Mouse (Mus musculus): Measurements from ENCODE around the gene Rasa2.
"Not testable (repeated sequence)": the region's sequence is repeated elsewhere in the genome, so short reads cannot be mapped to it uniquely, and the experiment has no call there.

The Rasa2 gene

DNA sequence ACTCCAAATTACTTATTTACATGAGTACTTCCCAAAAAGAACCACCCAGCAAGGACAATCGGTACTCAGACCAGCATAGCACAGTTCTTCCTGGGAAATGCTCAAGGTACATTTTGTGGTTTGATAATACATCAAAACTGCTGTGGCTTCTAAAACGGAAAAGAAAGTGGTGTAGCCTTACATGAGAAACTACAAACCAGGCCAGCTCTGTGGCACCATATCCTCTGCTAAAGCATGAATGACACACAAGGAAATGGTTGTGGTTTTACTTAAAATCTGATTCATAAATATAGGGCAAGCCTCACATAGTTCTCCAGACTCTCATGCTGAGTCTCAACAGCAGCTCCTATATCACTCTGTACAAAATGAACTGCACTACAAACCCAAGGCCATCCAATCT is 48.3 kb downstream of the Rasa2 start:
- DNase-seq (ENCODE audit: low spot score): no peak

DNA sequence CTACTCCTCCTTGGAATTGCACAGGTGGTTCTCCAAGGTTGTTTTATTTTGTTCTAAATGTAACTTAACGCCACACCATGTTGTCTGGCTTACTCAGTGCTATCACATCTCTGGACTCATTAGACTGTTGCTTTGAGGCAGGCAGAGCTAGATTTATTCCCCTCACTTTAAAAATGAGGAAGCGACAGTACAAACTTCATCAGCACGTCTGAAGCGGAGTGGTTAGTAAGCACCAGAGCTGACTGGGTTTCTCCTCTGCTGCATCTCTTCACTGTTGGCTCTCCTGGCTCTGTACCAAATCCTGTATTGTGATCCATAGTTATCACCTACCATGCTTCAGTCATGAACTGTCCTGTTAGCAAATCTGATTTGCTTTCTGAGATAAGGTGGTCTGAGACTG is 53.2 kb downstream of the Rasa2 start:
- DNase-seq (ENCODE audit: low spot score): no peak

DNA sequence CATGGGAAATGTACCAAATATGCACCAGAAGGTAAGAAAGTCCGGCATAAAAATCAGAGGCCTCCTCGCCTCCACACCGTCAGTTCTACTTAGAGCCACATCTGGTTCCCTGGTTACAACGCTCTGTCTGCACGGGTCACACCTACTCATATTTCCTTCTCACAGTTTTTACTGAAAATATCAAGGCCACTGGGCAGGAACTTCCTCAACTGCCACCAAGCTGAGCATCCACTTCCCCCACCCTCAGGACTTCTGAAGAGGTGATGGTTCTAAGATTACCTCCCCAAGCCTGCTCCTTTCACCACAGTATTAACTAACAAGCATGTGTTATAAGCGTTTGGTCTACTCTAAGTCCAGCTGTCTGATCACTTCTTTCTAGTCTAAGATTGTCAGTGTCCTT is 53.7 kb downstream of the Rasa2 start:
- DNase-seq (ENCODE audit: low spot score): no peak

DNA sequence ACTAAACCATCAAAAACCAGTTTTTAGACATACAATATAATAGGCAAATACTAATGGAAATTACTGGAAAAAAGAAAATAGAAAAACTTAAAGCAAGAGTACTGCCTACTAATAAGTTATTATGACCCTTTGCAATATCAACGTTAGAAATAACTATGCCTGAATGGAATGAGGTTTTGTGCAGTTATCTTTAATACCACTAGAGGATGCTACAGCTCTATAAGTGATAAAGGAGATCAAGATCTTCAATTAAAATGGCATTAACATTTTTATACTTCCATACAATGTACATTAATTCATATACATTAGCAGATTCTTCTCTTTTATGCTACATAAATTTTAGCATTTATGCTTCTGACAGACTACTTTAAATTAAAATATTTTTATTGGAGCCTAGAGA is 58.2 kb downstream of the Rasa2 start:
- no peak for DNase-seq (ENCODE audit: low spot score)

DNA sequence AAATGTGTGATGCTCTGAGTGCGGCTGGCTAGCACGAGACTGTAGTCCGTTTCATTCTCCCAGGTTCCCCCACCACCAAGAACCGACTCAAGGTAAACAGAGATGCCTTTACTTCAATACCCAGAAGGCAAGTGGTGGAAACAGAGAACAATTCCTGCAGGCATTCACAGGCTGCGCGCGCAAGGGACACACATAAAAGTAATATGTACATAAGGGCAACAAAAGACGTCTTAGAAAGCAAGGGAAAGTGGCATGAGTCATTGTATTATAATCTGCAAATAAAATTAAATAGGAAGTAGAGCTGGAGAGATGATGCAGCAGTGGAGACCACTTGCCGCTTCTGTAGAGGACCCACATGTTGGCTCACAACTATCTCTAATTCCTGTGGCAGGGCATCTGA is 58.7 kb downstream of the Rasa2 start:
- DNase-seq (ENCODE audit: low spot score): no peak

DNA sequence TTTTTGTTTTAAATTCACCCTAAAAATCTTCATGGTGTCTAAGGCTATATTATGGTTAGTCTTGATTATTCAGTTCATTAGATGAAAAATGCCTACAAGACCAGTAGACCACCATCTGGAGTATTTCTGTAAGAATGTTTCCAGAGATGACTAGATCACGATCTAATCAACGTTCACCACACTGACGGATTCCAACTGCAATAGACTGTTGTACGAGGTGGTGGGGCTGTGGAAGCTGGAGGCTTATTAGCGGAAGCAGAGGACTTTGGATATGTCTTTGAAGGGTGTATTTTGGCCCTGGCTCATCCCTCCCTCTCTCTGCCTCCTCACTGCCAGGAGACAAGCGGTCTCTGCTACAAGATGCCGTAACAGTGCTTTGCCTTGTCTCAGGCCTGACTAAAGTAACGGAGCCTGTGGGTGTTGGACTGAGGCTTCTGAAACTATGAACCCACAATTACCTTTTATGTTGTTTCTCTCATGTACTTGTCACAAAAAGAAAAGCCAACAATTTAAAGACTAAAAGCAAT is 64.9 kb downstream of the Rasa2 start:
- DNase-seq (ENCODE audit: low spot score): no peak

DNA sequence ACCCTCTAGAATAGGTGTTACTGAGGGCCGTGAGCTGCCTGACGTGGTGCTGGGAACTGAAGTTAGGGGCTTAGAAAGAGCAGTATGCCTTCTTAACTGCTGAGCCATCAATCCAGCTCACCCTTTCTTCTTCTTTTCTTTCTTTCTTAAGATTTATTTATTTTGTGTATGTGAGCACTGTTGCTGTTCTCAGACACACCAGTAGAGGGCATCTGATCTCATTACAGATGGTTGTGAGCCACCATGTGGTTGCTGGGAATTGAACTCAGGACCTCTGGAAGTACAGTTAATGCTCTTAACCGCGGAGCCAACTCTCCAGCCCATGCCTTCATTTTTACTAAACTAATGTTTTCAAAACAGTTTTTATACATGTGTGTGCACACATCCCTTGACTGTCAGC is 67.9 kb downstream of the Rasa2 start:
- DNase-seq (ENCODE audit: low spot score): no peak

DNA sequence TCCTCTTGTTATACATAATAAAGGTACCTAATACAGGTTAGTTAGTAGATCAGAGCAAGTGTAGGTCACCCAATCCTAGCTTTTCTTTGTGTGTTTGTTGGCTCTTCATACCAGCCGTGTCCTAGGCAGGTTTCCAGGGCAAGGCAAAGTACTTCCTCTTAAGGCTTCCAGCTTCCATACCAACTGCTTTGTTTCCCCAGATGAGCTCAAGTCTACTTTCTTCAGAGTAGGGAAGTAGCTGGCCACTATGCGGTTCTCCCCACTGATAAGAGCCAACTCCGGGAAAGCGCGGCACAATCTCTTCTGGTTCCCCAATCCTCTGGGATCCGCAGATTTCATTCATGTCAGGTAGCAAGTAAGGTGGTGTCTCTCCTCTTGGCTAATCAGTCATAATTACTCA is 72.3 kb downstream of the Rasa2 start:
- DNase-seq (ENCODE audit: low spot score): no peak

DNA sequence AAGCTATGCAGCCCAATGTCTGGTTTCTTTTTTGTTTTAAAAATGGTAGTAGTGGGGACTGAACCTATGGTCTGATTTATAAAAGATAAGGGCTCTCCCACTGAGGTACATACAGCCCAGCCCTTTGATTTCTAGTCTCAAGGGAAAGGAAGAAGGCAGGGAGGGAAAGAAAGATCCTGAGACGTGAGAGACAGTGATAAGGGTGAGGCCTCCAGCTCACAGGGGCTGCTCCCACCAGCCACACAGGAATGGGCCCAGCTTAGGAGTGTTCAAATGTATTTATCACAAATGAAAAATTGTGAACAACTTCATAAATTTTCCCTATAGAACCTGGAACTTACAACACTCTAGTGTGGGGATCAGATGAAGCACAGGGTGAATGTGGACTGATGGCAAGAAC is 72.8 kb downstream of the Rasa2 start:
- no peak for DNase-seq (ENCODE audit: low spot score)

DNA sequence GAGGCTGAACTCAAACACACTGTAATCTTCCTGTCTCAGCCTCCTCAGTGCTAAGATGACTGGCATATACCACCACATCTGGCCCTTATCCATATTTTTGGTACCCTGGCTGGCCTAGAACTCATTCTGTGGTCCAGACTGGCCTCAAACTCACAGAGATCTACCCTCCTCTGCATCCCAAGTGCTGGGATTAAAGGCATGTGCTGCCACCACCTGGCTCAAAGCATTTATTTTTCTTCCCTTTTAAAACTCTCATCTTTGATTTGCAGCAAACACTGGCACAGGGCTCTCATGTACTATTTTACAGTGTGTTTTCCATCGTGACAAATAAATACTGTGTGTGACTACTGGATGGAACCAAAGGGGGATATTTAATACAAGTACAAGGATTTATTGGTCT is 77.3 kb downstream of the Rasa2 start:
- no peak for DNase-seq (ENCODE audit: low spot score)

DNA sequence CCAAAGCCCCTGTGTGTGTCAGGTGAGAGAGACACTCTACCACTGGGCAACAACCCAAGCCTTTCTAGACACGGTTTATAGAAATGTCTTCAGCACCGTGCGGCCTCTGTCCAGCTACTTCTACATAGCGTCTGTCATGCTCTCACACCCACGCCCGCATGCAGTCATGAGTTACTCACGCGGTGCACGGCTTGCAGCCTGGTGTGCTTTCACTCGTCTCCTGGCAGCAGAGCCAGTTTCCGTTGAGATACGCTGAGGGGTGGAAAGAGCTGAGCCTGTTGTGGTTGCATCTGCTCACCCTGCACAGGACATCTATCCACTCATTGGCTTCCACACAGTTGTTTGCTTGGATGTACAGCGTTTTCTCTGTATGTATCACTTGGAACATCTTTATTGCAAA is 86.0 kb downstream of the Rasa2 start:
- no peak for DNase-seq (ENCODE audit: low spot score)

DNA sequence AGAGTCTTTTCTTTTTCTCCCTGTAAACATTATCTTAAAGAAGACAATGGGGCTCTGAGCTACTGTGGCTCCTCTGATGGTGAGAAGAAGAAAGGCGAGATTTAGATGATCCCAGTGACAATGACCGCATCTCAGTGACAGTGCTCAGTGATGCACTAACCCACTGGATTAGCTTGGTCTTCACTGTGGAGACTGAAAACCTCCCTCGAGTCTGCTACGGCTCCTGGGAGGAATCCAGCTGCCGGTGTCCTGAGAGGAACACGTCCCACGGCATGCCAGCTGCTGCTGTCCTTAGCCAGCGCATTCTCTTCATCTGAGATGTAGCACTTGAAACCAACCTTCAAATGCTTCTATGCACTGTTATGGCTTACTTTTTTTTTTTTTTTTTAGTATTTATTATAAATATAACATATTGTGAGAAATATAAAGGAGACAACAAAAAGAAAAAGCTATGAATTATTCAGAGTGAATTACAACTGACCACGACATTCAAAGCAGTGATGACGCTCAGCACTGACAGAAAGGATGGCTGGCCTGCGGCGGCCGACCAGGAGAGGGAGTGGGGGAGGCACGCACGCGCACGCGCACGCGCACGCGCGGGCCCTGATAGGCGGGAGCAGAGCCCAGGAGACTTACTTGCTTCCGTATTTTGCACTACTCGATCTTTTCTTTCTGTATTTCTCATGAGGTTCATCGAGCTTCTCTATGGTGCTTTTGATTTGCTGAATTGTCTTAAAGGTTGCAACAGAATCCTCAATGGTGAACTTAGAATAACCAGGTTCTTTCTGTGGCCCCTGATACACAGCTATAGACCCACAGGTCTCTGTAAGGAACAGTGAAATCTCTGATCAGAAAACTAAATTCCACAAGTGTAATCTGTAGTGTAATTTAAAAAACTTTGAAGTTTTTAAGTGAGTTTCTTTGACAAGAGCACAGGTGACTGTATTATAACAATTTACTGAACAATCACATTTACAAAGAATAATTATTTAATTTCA is 87.5 kb downstream of the Rasa2 start:
- peak; percentile 85 for DNase-seq (ENCODE audit: low spot score)

DNA sequence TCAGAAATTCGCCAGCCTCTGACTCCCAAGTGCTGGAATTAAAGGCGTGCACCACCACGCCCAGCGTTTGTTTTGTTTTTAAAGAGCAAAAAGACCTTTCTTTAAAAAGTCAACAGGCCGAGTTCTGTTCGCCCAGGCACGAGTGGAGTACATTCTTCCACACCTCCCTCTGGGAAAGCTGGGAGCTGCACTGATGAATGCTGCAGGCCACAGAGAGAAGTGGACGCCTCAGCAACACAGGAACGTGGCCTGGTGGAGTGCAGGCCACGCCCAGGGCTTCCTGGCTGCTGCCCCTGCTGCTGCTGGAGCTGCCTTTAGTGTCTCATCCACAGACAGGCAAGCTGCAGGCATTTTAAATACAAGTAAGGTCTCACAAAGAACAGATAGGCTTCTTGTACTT is 92.5 kb downstream of the Rasa2 start:
- no peak for DNase-seq (ENCODE audit: low spot score)

DNA sequence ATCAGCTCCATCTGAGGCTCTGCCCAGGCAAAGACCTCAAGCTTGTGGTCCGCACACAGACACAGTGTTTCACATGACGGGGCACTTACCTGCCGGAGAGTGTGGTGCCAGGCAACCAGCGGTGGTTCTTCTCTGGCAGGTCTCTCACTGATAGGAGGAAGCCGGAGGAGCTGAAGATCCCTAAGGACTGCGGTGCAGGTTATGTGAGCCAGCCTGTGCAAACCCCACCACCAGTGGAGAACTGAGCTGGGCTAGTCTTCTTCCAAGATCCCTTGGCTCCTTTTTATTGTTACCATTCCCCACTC is 93.8 kb downstream of the Rasa2 start:
- no peak for DNase-seq (ENCODE audit: low spot score)

DNA sequence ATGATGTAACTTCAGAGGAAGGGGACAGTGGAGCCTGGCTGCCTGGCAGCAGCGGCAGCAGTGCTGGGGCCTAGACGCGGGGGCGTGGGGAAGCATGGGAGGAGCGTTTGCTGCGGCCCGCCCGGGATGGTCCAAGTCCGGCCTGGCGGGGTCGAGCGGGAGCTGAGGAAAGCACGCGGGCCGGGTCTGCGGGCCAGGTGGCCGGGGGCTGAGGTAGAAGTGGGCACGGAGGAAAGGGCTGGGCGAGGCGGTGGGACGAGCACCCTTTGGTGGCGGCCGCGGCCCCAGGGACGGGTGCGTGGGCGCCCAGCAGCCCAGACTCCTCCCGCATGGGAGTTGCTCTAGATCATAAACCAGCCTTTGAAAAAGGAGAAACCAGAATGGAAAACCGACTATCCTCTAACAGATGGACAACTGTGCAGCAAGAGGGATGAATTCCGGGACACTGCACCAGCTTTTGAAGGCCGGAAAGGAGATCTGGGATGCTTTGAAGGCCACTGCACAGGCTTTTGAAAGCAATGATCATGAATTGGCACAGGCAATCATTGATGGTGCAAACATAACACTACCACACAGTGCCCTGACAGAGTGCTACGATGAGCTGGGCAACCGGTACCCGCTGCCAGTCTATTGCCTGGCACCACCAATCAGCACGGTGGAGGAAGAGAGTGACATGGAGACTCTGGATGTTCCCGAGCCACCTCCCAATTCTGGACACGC is 94.4 kb downstream of the Rasa2 start:
- DNase-seq (ENCODE audit: low spot score): peak; percentile 78

DNA sequence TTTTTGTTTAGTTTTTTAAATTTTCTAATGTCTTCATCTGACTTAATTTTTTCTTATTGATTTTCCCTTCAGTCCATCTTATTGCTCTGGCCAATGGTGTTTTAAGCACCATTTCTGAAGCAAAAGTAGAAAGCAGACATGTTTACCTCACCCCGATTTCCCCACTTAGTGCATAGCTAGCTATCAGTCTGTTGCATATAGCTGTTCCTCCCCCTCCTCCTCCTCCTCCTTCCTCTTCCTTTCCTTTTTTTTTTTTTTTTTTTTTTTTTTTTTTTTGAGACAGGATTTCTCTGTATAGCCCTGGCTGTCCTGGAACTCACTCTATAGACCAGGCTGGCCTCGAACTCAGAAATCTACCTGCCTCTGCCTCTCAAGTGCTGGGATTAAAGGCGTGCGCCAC is 95.3 kb downstream of the Rasa2 start:
- DNase-seq (ENCODE audit: low spot score): not testable (repeated sequence)

DNA sequence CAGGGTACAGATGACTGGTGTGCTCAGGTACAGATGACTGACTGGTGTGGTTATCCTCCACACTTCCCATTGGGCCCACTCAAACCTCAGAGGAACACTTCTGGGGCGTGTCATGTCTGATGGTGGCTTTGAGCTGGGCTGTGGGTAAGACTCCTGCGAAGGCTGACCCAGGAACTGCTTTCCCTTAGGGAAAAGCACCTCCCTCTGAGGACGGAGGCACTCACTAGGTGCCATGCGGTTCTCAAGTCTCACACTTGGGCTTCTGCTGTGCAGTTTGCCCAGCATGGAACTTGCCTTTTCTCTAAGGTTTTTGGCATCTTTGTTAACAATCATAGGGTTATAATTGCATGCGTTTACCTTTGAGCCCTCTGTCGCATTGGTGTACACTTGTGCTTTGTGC is 96.0 kb downstream of the Rasa2 start:
- no peak for DNase-seq (ENCODE audit: low spot score)

DNA sequence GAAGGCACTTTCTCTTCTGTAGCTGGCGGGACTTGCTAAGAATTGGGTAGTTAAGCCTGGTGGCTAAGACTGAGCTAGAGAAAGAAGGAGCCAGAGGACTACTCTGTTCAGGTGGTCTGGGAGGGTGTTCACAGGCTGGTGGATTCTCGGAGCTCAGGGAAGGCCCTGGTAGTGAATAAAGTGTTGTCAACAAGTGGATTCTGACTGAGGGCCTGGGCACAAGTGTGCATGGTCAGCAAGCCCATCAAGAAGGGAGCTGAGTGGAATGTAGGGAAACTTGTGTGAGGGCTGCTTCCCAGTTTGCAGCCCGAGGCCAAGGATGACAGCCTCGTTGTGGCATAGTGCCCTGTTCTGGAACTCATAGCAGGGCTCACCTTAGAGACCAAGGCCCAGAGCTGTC is 97.2 kb downstream of the Rasa2 start:
- DNase-seq (ENCODE audit: low spot score): no peak

DNA sequence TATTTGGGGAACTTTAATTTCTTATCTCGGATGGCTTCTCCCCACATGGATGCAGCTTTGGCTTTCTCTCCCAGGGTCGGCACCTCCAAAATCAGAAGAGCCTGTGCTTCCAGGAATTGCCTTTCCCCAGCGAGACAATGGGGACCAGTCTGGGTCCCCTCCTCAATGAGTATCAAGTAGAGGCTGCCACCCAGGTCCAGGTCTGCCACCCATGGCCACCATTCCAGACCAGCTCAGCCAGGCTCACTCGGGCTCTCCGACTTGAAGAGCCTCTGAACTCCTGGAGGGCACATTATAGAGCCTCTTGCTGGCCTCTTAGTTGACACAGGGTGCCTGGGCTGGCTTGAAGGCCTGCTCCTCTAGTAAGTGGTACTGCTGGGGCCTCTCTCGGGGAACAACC is 97.9 kb downstream of the Rasa2 start:
- DNase-seq (ENCODE audit: low spot score): no peak

DNA sequence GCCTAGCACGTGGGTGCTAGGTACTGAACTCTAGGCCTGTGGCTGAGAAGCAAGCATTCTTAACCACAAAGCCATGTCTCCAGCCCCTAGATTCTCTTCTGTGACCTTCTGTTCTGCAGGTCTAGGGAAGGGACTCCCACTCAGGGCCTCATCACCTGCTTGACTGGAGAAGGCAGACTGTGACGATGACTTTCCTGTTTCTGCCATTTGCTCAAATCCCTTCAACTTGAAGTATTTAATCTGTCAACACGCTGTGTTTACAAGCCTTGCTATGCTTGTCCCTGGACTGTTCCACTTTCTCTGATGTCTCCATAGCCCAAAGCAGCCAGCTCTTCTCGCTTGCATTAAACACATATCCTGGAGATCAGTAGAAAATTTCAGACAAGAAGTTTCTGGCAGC is 98.9 kb downstream of the Rasa2 start:
- DNase-seq (ENCODE audit: low spot score): no peak

DNA sequence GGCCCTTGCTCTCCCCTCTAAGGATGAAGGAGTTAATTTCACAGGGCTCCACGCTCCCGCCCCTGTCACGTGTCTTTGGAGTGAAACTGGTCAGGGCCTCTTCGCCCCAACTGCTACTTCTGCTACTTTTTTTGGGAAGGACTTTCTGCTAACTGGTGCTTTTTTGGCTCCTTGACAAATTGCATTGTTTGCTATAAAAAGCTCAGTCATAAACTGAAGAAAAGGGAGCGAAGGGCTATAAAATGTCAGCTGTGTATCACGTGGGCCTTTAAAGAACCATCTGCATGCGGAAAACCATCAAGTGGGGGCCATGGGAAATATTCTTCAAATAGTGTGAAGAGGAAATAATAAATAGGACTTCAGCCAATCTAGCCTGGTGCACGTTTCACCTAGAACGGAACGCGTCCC is 100.7 kb downstream of the Rasa2 start:
- no peak for DNase-seq (ENCODE audit: low spot score)

DNA sequence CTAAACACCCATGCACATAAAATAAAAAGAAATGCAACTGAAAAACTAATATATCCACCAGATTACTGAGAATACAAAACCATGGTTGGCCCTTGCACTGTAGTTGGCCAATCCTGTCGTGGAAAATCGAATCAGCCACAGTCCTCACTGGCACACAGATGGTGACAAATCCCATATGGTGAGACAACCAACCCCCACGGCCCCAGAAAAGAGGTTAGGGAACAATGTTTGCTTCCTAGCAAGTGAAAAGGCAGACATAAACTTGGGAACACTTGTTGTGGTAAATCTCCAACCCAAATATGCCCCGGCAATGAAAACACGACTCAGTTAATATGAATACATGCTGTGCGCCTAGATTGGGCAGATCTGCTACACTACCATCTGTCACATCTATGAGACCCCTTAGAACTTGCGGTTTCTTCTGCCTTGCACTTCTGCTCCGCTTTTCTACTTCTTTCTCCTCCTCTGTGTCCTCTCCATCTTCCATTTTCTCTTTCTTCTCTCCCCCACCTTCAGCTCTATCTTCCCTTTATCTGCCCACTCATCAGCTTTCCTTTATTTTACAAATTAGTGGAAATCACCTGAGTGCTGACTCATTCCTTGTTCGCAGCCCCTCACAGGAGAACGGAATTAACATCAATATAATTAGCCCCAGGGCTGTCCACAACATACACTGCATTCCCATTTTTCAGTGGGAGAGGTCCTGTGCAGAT is 101.3 kb downstream of the Rasa2 start:
- DNase-seq (ENCODE audit: low spot score): no peak

DNA sequence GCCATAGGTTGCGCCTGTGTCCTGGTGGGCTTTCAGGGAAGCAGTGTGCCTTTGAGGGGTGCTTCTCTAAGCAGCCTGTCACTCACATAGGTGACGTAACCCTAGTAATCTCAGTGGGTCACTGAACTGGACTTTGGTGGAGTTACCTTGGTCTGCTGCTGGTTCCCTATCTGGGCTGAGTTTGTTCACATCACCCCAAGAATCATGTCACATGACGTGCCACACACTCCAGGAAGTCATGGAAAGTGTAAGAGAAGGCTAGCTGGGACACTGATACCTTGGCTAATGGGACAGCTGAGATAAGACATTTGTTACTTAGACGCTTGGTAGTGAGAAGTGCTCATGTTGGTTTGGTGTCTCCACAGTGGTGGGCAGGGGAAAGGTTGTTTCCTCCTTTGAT is 105.4 kb downstream of the Rasa2 start:
- no peak for DNase-seq (ENCODE audit: low spot score)

All from embryo, embryonic 10 days (tissue).